Mouse (Mus musculus): Measurements from ENCODE around the gene Slx4ip. TPM values are rescaled to one million over a fixed set of nuclear protein-coding genes. Genes with fewer than 3 reads are reported as not detected.

The Slx4ip gene
- total RNA-seq, 2 experiments from 2014 or later: 7.1 to 7.5 TPM

Other genes with a start within 250 kb of the Slx4ip start
- not detected in 2 replicates for gene Snap25, start 177.8 kb upstream of the Slx4ip start, total RNA-seq (2015; ENCODE audit: low replicate concordance)
- gene Snap25, start 177.8 kb upstream of the Slx4ip start, total RNA-seq (2017; ENCODE audit: low replicate concordance): not detected in 2 replicates
- gene AL731706.2, start 5.5 kb upstream of the Slx4ip start, total RNA-seq (2015; ENCODE audit: low replicate concordance): not detected in 2 replicates
- gene AL731706.2, start 5.5 kb upstream of the Slx4ip start, total RNA-seq (2017; ENCODE audit: low replicate concordance): not detected in 2 replicates
- gene AL731706.1, start 171 bp downstream of the Slx4ip start, total RNA-seq (2015; ENCODE audit: low replicate concordance): 3.6 TPM in 1 of 2 replicates, not detected in the other
- 2.4 TPM in 1 of 2 replicates, not detected in the other for gene AL731706.1, start 171 bp downstream of the Slx4ip start, total RNA-seq (2017; ENCODE audit: low replicate concordance)
- 4.2 TPM in 2 replicates for gene Mkks, start 171 bp downstream of the Slx4ip start, total RNA-seq (2015; ENCODE audit: low replicate concordance)
- 1.2 and 7.0 TPM in 2 replicates for gene Mkks, start 171 bp downstream of the Slx4ip start, total RNA-seq (2017; ENCODE audit: low replicate concordance)
- gene Jag1, start 225.4 kb downstream of the Slx4ip start, total RNA-seq (2015; ENCODE audit: low replicate concordance): 0.63 and 0.77 TPM in 2 replicates
- gene Jag1, start 225.4 kb downstream of the Slx4ip start, total RNA-seq (2017; ENCODE audit: low replicate concordance): 0.14 and 0.34 TPM in 2 replicates